Mouse (Mus musculus) spleen, postnatal 36 days (tissue): ENCODE results near the gene Gng5.
A peak's percentile ranks its signal among the peaks of the same experiment; 100 is the strongest.

Source experiments
- DNase-seq, 2 experiments: peaks; one replicate each; pipeline ENCODE4 v3.0.0; 2022; ENCODE audit warnings: low spot score in 2 of 2, mixed read lengths in 1 of 2

Gene Gng5

GRCm38 (mm10) chr3:146499431-146500002 lies at the start of gene Gng5, which contains the start of gene Spata1:
Gene Gng5, plus strand, starts transcription at chr3:146499807.
Gene Spata1, minus strand, starts transcription at chr3:146499753.
- peak; percentile 89 for DNase-seq

GRCm38 (mm10) chr3:146450371-146450841 lies 49.2 kb upstream of the Gng5 start:
- peak; percentile 87 to 89 for DNase-seq

- no peak for DNase-seq
These were observed 48.2 kb upstream of the Gng5 start for GRCm38 (mm10) chr3:146451375-146451774.

- DNase-seq = no peak
These were observed 36.7 kb upstream of the Gng5 start for GRCm38 (mm10) chr3:146462939-146463338.

GRCm38 (mm10) chr3:146469226-146469625 lies 30.4 kb upstream of the Gng5 start:
- no peak for DNase-seq

- DNase-seq = no peak
These were observed 26.9 kb upstream of the Gng5 start for GRCm38 (mm10) chr3:146472657-146473056.

GRCm38 (mm10) chr3:146473741-146474140 lies 25.9 kb upstream of the Gng5 start:
- DNase-seq = no peak

DNA sequence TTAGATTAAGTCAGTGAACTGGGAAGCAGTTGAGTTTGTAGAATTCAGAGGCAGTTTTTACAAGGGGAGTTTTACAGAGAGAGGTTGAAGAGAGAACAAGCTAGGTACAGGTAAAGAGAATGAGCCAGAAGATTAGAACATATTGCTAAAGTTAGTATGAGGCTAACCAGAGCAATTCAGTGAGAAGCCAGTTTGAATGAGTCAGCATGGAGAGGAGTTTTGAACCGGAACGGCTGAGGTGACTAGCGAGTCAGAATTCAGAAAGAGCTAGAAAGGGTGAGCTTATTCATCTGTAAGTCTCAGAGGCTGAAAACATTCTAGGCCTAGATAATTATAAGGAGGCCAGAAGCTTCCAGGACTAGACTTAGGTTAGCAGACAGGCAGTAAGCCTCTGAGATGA lies 25.2 kb upstream of the Gng5 start:
- DNase-seq = no peak

- no peak for DNase-seq
These were observed 17.6 kb upstream of the Gng5 start for GRCm38 (mm10) chr3:146482044-146482443.

DNA sequence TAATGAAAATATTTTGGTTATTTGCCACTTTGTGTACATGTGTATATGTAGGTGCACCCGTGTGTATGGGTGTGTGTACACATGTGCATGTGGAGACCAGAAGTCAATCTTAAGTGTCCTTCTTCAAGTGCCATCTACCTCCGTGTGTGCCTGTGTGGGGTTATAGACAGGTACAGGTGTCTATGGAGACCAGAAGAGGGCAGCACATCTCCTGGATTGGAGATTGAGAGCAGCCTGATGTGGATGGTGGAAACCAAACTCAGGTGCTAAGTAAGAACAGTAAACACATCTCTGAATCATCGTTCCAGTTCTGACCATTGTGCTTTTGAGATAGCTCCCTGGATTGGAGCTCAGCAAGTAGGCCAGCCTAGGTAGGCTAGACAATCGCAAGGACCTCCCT lies 13.1 kb upstream of the Gng5 start:
- no peak for DNase-seq

DNA sequence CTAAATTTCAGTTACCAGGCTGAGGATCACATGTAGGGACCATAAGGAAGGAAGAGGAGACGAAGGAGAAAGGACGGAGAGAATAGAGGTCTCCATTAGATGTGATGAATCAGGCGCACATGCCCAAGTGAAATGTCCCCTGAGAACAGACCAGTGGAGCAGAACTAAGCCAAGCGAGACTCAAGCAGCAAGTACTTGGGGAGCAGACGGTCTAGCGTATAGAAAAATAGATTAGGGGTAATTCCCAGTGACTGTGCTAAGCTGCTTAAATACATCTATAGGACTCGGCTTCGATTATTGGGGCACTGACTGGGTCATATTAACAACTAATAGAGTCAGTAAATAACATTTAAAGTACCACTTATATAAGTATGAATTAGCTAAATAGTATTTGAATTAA lies 4.7 kb upstream of the Gng5 start:
- DNase-seq = no peak

GRCm38 (mm10) chr3:146498989-146499388 lies 618 bp upstream of the Gng5 start:
- DNase-seq = no peak

DNA sequence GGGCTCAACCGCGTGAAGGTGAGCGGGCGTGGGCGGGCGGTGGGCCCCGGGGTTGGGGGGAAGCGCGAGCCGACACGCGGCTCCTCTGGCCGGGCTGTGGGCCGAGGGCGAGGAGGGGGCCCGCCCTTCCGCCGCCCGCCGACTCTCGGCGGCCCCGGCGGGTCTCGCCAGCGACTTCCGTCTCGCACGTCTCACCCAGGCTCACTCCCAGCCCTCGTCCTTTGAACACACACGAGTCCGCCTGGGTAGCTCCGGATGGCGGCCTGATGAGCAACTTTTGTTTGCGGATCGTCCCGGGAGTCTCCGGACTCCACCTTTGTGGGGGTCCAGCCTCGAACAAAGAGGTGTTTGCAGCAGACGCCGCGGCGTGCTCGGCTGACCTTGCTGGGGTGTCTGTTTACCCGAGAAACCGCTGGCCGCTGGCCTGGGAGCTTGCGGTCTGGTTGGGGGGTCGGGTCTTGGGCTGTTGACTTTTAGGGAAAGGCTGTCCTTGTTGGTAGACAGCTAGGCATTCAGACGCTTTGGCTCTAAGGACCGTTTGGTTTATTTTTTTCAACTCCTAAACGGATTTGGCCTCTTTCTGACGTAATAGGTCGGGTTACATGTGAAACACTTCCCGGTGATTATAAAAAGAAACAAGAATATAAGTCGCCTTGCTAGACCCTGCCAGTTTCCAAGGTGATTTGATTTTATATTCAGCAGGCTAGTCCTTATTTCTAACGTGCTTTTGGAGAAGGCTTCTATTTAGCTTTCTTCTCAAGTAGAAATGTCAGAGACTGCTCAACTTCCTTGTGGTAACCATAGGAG lies 599 bp downstream of the Gng5 start:
- DNase-seq = peak; percentile 64

- no peak for DNase-seq
These were observed 1.2 kb downstream of the Gng5 start for GRCm38 (mm10) chr3:146500810-146501201.

- no peak for DNase-seq
These were observed 2.1 kb downstream of the Gng5 start for GRCm38 (mm10) chr3:146501601-146502123.

DNA sequence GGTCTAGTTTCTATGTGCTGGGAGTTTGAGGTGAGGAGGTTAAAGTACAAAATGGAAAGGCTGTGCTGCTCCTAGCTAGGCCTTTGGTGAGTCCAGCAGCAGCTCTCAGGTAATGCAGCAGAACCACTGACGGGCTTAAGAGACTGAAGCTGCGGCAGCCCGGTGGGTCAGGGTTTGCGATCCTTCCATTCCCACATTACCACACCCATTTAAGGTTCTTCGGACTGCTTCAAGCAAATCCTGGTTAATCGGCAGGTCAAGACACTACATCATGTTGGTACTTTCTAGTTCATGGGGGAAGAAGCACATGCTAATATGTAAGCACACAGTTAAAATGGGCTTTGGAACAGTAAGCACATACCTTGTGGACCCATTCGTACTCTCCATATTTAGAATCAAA lies 7.1 kb downstream of the Gng5 start:
- no peak for DNase-seq

DNA sequence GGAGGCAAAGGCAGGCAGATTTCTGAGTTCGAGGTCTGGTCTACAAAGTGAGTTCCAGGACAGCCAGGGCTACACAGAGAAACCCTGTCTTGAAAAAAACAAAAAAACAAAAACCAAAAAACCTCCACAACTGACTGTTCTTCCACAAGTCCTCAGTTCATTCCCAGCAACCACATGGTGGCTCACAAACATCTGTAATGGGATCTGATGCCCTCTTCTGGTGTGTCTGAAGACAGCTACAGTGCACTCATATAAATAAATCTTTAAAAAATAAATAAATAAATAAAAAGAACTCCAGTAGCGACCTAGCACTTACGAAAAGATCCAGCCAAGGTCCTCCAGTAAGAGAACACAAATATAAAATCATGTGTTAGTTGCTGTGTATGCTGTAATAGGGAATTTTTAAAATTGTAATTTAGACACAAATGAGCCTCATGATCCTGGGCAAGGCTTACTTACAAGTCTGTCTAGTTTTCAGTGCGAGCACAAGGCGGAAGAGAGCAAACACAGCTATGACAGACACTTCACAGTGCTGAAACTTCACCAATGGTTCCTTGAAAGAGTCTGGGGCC lies 20.7 kb downstream of the Gng5 start:
- no peak for DNase-seq

- DNase-seq = peak; percentile 88 to 91
These were observed 21.4 kb downstream of the Gng5 start, which contains the start of gene Rpf1 for GRCm38 (mm10) chr3:146520798-146521651. Gene Rpf1, minus strand, starts transcription at chr3:146521429.

DNA sequence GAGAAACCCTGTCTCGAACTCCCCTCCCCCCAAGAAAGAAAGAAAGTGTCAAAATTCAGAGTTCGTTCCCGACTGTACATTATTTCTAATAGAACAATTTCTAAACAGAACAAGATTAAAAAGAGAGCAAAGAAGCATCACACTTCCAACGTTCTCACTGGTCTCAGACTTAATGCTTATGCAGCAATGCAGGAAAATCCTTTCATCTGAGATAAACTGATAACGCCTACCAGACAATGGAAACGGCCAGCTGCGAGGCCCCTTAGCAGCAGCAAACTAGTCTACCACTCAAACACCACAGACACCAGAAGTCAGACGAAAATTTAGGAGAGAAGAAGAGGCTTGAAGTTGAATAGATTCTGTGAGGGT lies 22.0 kb downstream of the Gng5 start:
- DNase-seq = no peak

DNA sequence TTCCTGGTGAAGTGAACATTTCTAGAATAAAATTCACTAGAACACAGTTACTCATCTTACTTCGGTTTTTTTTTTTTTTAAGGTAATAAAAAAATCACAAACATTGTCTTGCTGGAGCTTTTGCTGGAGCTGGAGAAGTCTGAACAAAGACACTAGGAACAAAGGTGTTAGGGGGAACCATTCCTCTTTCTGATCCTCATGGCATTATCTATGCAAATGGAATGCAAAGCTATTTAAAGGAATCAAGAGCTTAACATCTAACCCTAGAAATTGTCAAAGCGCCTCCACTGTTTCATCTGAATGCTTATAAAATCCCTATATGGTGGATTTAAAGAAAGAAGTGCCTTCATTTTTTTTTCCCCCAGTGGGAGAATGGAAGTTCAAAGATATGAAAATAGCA lies 28.7 kb downstream of the Gng5 start:
- no peak for DNase-seq

DNA sequence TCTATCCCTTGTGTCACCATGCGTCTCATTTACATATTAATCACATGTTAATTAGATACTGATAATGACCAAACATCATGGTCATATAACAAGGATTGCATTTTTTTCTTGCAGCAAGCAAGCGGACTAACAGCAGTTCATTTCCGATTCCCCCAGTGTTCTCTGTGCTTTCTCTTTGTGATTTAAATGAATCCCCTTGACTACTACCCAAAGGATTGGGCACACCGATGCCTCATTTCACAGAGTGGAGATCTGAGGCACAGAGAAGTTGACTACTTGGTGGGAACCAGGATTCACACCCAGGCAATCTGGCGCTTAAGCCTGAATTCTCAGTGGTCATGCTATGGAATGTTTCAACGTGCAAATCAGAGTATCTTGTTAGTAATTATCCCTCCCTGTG lies 35.4 kb downstream of the Gng5 start:
- no peak for DNase-seq
